Mouse (Mus musculus): Measurements from ENCODE around the gene Tmem266. TPM values are rescaled to one million over a fixed set of nuclear protein-coding genes. Genes with fewer than 3 reads are reported as not detected.

Tmem266 gene
- 6.9 and 9.2 TPM in 2 replicates for polyA plus RNA-seq (2012; rRNA removed)

GRCm38 (mm10) chr9:55326515-55327233 is at the start of gene Tmem266, which contains the start of gene Nrg4:
Tmem266 (plus strand) TSS chr9:55326913.
Nrg4 (minus strand) TSS chr9:55326844.

Other genes with a start within 250 kb of the Tmem266 start
- gene Ube2q2, start 178.1 kb upstream of the Tmem266 start, polyA plus RNA-seq (2012; rRNA removed) = 16.4 and 18.9 TPM in 2 replicates
- 12.6 and 14.8 TPM in 2 replicates for gene Fbxo22, start 118.0 kb upstream of the Tmem266 start, polyA plus RNA-seq (2012; rRNA removed)
- gene Nrg4, start 69 bp upstream of the Tmem266 start, polyA plus RNA-seq (2012; rRNA removed) = 3.5 and 4.5 TPM in 2 replicates
- gene Etfa, start 185.3 kb downstream of the Tmem266 start, polyA plus RNA-seq (2012; rRNA removed) = 55.8 and 56.1 TPM in 2 replicates
- gene Isl2, start 211.8 kb downstream of the Tmem266 start, polyA plus RNA-seq (2012; rRNA removed) = 2.3 and 2.6 TPM in 2 replicates

Measured in ovary, adult 2 months (tissue).